Mouse (Mus musculus) kidney, postnatal 10 days (tissue): ENCODE results near the gene Cox6b1.

Source experiments
- DNase-seq: peaks from one replicate; pipeline ENCODE4 v3.0.0; 2021; ENCODE audit warnings: mixed read lengths

The Cox6b1 gene

DNA sequence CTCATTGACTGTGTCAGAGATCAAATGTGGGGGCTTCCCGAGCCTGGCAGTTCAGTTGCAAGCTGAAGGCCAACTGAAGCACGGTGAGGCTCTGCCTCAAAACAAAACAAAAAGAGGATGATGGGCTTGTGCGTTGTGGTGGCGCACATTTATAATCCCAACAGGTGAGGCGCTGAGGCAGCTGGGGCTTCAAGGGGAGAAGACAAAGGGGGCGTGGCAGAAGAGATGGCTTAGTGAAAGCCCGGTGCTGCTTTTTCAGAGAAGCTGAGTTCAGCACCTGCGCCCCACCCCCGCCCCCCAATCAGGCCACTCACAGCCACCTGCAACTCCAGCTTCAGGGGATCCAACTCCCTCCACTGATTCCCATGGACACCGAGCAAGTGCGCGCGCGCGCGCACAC lies 17.5 kb downstream of the Cox6b1 start:
- no peak for DNase-seq

DNA sequence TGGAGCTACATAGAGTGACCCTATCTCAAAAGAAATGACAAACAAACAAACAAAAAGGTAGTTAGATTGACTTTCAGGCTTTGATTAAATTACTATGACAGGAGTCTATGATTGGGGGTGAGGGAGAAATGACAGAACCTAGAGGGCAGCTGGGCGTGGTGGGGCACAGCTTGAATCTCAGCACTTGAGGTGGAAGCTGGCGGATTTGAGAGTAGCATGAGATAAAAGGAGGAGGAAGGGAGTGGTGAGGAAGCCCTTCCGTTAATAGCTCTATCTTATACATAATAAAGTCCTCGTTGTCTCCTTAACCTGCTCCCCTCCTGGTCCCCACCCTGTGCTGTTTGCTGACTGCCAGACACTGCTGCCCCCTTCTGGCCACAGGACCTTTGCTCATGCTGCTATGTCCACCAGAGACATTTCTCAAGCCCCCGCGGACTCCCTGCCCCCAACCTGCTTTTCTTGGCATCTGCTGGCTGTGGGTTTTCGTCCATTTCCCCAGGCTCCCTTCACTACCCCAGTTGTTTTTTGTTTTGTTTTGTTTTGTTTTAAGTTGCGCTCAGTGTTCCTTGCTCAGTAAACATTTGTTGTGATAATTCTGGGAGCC lies 18.1 kb downstream of the Cox6b1 start:
- peak; percentile 82 for DNase-seq

GRCm38 (mm10) chr7:30604944-30605343 lies 21.0 kb downstream of the Cox6b1 start:
- DNase-seq: no peak

DNA sequence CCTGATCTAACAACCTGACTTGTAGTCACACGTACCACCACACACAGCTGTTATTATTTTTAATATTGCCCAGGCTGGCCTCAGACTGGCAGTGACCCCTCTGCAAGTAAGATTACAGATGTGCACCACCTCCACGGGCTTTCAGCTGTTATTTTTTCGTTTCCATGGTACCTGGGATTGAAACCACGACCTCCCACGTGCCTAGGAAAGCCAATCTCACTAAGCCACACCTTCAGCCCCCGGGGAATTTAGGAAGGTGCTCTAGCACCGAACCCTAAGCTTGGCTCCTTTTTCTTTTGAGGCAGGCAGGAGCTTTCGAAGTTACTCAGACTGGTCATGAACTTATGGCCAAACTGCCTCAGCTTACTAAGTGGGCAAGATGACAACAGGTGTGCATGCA lies 21.5 kb downstream of the Cox6b1 start:
- DNase-seq: no peak

GRCm38 (mm10) chr7:30602583-30602982 lies 23.4 kb downstream of the Cox6b1 start:
- peak; percentile 77 for DNase-seq

GRCm38 (mm10) chr7:30600651-30601050 lies 25.3 kb downstream of the Cox6b1 start:
- peak; percentile 68 for DNase-seq

DNA sequence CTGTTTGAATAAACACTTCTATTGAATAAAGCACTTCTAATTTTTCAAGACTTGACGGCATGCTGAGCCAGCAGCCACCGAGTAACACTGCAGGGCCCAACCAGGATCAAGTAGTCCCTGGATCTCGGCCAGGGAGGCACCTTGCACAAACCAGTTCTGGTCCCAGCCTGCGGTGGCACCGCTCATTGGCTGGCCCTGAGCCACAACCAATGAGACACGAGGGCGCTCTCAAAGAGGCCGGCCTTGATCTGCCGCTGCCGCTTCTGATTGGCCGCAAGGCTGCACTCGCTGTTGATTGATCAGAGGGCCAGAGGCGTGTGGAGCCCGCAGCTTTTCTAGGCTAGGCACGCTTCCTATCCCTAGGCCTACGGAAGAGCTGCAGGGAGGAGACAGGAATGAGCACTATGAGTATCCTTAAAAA lies 26.0 kb downstream of the Cox6b1 start:
- peak; percentile 96 for DNase-seq

- DNase-seq: peak; percentile 4
Observed at GRCm38 (mm10) chr7:30598786-30599185, 27.2 kb downstream of the Cox6b1 start, which contains the start of gene Zbtb32. Zbtb32 (minus strand) TSS chr7:30598909.

GRCm38 (mm10) chr7:30596811-30597210 lies 29.1 kb downstream of the Cox6b1 start:
- DNase-seq: no peak

GRCm38 (mm10) chr7:30596093-30596492 lies 29.9 kb downstream of the Cox6b1 start:
- DNase-seq: no peak

GRCm38 (mm10) chr7:30594510-30595024 lies 31.4 kb downstream of the Cox6b1 start:
- DNase-seq: no peak

- DNase-seq: no peak
Observed at GRCm38 (mm10) chr7:30593579-30594509, 32.1 kb downstream of the Cox6b1 start.

- DNase-seq: no peak
Observed at GRCm38 (mm10) chr7:30592772-30593423, 33.1 kb downstream of the Cox6b1 start.

DNA sequence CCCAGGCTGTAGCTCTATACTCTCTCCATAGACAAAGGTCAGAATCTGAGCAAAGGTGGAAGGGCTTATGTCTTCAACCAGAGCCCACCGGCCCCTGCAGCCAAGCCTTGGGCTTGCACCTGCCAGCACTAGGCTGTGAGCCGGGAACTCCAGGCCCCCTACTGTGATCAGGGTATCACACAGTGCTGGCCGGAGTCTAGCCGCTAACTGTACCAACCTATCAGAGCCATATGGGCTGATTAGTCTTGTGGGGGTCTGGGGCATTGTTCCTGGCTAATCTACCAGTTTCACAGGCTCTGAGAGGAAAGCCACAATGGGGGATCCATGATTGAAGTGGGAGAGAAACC lies 34.4 kb downstream of the Cox6b1 start:
- DNase-seq: no peak

- no peak for DNase-seq
Observed at GRCm38 (mm10) chr7:30590927-30591604, 34.9 kb downstream of the Cox6b1 start.

- peak; percentile 94 for DNase-seq
Observed at GRCm38 (mm10) chr7:30589435-30590301, 36.3 kb downstream of the Cox6b1 start.

DNA sequence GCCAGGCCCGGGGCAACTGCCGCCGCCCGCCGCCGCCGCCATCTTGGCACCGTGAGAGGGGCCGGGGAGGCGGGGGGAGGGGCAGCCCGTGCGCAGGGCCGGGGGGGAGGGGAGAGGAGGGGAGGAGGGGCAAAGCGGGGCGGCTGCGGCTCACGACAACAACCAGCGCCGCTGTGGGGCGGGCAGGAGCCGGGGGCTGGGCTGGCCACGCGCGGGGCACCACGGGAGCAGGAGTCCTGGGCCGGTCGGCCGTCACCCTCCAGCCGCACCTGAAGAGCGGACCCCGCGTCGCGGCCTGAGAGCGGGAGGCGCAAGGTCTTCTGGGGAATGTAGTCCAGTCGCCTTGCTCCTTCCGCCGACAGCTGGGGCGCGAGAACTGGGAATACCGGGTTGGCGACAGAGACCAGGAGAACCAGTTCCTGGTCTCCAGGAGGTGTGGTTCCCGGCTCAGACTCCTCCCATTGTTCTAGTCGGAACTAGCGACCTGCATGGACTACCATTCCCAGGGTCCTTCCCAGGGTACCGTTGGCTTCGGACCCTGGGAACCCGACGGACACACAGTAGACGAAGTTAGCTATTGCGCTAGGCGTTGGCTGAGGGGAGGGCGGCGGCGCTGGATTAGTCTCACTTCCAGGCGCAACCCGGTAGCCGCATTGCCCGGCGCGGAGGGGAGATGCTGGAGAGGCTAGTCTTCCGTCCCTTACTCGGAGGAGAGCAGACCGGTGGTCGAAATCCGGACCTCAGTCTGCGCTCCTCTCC lies 37.1 kb downstream of the Cox6b1 start, which contains the start of gene Kmt2b:
Gene Kmt2b (minus strand): TSS at position 51 of the 759 bp plus-strand sequence.
- peak; percentile 97 for DNase-seq

- DNase-seq: peak; percentile 65
Observed at GRCm38 (mm10) chr7:30587842-30588667, 37.9 kb downstream of the Cox6b1 start.

- no peak for DNase-seq
Observed at GRCm38 (mm10) chr7:30586455-30587020, 39.4 kb downstream of the Cox6b1 start.

DNA sequence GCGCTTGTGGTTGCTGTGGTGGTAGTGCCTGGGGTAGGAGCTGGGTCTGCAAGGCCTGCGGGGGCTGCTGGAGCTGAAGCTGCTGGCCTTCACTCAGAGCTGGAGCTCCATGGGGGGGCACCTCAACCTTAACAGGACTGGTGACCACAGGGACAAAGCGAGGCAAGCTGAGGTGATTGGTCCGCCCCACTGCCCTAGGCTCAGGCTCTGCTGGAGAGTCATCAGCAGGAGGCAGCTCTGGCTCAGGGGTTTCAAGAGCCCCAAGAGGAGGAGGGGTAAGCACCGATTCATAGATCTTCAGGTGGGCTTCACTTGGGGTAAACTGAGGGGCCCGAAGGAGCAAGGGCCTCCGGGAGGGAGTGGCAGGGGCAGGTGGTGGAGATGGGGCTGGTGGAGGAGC lies 40.8 kb downstream of the Cox6b1 start:
- no peak for DNase-seq
